ENCODE assay signal across 27 mouse cellular contexts in the genomic region with DNA sequence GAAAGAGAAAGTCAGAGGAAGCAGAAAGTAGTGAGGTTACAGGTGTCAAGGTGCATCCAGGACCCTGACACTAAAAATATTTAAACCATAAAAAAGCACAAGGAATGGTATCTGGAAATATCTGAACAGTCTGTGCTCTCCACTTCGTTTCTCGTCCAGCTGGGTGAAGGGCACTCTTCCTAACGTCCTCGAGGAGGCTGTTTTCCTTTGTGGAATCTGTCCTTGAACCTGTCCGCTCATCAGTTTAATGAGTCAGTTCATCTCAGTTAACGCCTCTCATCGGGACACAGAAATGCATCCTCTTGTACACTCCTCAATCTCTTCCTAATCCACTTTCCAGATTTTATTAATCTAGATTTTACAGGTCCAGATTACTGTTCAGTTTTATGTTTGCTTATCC.
"Had no signal": no experiment of that assay in that cellular context is flagged by ENCODE, and none has a peak within 500 bp of the region (broad histone marks: within the 10 kb centered on the region; RNA-seq: fewer than 3 reads in every experiment).

No protein-coding gene starts in this region.

- H3K4me2 ChIP-seq: heart, embryonic 11.5 days; heart, embryonic 13.5 days; heart, embryonic 15.5 days; hindbrain, embryonic 13.5 days; hindbrain, embryonic 15.5 days; kidney, embryonic 15.5 days; limb, embryonic 12.5 days; liver, embryonic 11.5 days; liver, embryonic 13.5 days had no signal

- H3K27ac ChIP-seq: heart, adult 2 months; heart, embryonic 13.5 days; heart, embryonic 15.5 days; hindbrain, embryonic 13.5 days; hindbrain, embryonic 15.5 days; hindbrain, postnatal 0 days; kidney, embryonic 15.5 days; kidney, postnatal 0 days; limb, embryonic 10.5 days; limb, embryonic 12.5 days; liver, embryonic 13.5 days had no signal

- H3K9me3 ChIP-seq: heart, embryonic 15.5 days; hindbrain, embryonic 13.5 days; hindbrain, embryonic 15.5 days; limb, embryonic 10.5 days; liver, embryonic 13.5 days had no signal

- H3K9ac ChIP-seq: heart, embryonic 13.5 days; heart, embryonic 15.5 days; hindbrain, embryonic 13.5 days; hindbrain, embryonic 15.5 days; kidney, embryonic 15.5 days; limb, embryonic 12.5 days; liver, embryonic 13.5 days had no signal

- H3K4me1 ChIP-seq: heart, embryonic 13.5 days; heart, embryonic 15.5 days; hindbrain, embryonic 15.5 days; limb, embryonic 10.5 days; limb, embryonic 12.5 days had no signal

- H3K4me3 ChIP-seq: heart, adult 2 months; heart, embryonic 13.5 days; heart, embryonic 15.5 days; hindbrain, embryonic 13.5 days; hindbrain, embryonic 15.5 days; kidney, embryonic 15.5 days; limb, embryonic 10.5 days; limb, embryonic 12.5 days; liver, embryonic 13.5 days had no signal

- DNase-seq: gastrocnemius, postnatal 14 days; gastrocnemius, postnatal 36 days; heart, adult 11 months; heart, adult 2 months; heart, postnatal 14 days; heart, postnatal 36 days; kidney, adult 11 months; kidney, adult 2 months; kidney, adult 9 months; kidney, postnatal 14 days; kidney, postnatal 36 days; layer of hippocampus, adult 9-11 months; layer of hippocampus, postnatal 36 days; liver; liver, embryonic 13.5 days had no signal

- H3K27me3 ChIP-seq: heart, embryonic 13.5 days; heart, embryonic 15.5 days; kidney, embryonic 15.5 days; limb, embryonic 12.5 days; liver, embryonic 13.5 days had no signal

- H3K36me3 ChIP-seq: heart, embryonic 13.5 days; heart, embryonic 15.5 days; hindbrain, embryonic 13.5 days; hindbrain, embryonic 15.5 days; kidney, embryonic 15.5 days; limb, embryonic 10.5 days; limb, embryonic 12.5 days; liver, embryonic 13.5 days had no signal

- ATAC-seq: hindbrain, postnatal 0 days; intestine, embryonic 16.5 days had no signal
